Mouse (Mus musculus) liver, postnatal 0 days (tissue): ENCODE data around the gene Mto1.

ENCODE experiments used
- CTCF ChIP-seq: sonication (generic); IDR thresholded peaks from 2 replicates; pipeline ENCODE4 v1.5.1; 2016; ENCODE audit warnings: antibody characterized with exemption, low read depth
- EP300 ChIP-seq: IDR thresholded peaks from 2 replicates; pipeline ENCODE4 v1.6.1; 2016; ENCODE audit warnings: antibody characterized with exemption, low read depth, mild to moderate bottlenecking

DNA sequence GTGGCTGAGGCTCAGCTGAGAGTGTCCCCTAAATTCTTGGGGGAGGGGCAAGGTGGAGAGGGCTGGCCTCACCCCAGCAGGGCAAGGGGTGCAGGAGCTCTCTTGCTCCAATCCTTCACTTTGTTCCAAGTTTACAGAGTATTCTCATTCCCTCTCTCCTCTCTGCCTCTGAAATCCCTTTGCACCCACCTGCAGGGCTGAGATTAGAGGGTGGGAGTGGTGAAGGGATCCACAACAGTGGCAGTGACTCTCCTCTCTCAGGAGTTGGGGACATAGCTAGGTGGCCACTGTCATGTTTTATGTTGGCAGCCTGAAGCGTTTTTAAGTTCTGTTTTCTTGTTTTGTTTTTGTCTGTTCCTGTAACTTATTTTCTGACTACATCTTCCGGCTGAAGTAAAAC is 18.5 kb upstream of the Mto1 start:
- TF ChIP-seq CTCF (no peak), EP300 (no peak)
